In genomic region chr11:63418042-63418776, GRCm38 (mm10) we compare ENCODE assay signal across 27 mouse cellular contexts.
A peak's percentile ranks its signal among the peaks of the same experiment; 100 is the strongest.
DNase-seq lines count a peak whose midpoint lies in the region; ATAC-seq lines count a peak whose summit lies in the region.
"Had no signal": no experiment of that assay in that cellular context is flagged by ENCODE, and none has a peak within 500 bp of the region (broad histone marks: within the 10 kb centered on the region; RNA-seq: fewer than 3 reads in every experiment).

No protein-coding gene starts in this region.

- H3K9ac ChIP-seq in kidney, embryonic 16.5 days (replicated peaks; ENCODE audit: low read length), result no peak overlapping the region
- H3K9ac ChIP-seq in forebrain, embryonic 15.5 days (replicated peaks), result no peak overlapping the region
- H3K9ac ChIP-seq: hindbrain, embryonic 15.5 days; limb, embryonic 15.5 days; liver, embryonic 13.5 days; lung, embryonic 14.5 days; midbrain, embryonic 12.5 days; neural tube, embryonic 13.5 days had no signal

- DNase-seq in heart, embryonic 10.5 days (ENCODE audit: low spot score), result peak; percentile 38
- DNase-seq in heart, adult 11 months, result no peak
- peak; percentile 70 for DNase-seq in kidney, adult 9 months
- DNase-seq in lung, postnatal 14 days, result peak; percentile 19
- no peak for DNase-seq in adrenal gland, postnatal 36 days
- DNase-seq: adrenal gland, adult 2 months; cerebellum, adult 8-10 months; cerebellum, postnatal 36 days; gastrocnemius, postnatal 36 days; heart, postnatal 14 days; liver, embryonic 13.5 days; lung, embryonic 14.5 days; thymus, postnatal 25 days had no signal

- H3K27me3 ChIP-seq in heart, embryonic 10.5 days (ENCODE audit: insufficient read depth, poor library complexity, severe bottlenecking), result peaks cover 13% of the 10 kb centered on the region
- H3K27me3 ChIP-seq in kidney, embryonic 16.5 days (ENCODE audit: insufficient read depth, low read length), result no peaks in the 10 kb centered on the region
- peaks cover 21% of the 10 kb centered on the region; the same call in 1 of the 2 replicates for H3K27me3 ChIP-seq in forebrain, embryonic 15.5 days
- H3K27me3 ChIP-seq: midbrain, embryonic 12.5 days; neural tube, embryonic 13.5 days had no signal

- no peaks in the 10 kb centered on the region for H3K36me3 ChIP-seq in heart, embryonic 10.5 days
- H3K36me3 ChIP-seq in kidney, embryonic 16.5 days (ENCODE audit: insufficient read depth, low read length), result no peaks in the 10 kb centered on the region
- no peaks in the 10 kb centered on the region for H3K36me3 ChIP-seq in forebrain, embryonic 15.5 days
- H3K36me3 ChIP-seq: hindbrain, embryonic 10.5 days; hindbrain, embryonic 15.5 days; limb, embryonic 10.5 days; limb, embryonic 15.5 days; liver, embryonic 13.5 days; midbrain, embryonic 12.5 days; neural tube, embryonic 13.5 days had no signal

- H3K4me1 ChIP-seq in heart, embryonic 10.5 days, result no peaks in the 10 kb centered on the region
- peaks cover 2% of the 10 kb centered on the region for H3K4me1 ChIP-seq in kidney, embryonic 16.5 days (ENCODE audit: insufficient read depth, low read length)
- H3K4me1 ChIP-seq in forebrain, embryonic 15.5 days, result peaks cover 1% of the 10 kb centered on the region
- H3K4me1 ChIP-seq: hindbrain, embryonic 15.5 days; liver, embryonic 13.5 days; megakaryocyte, embryonic 14.5 days had no signal

- H3K27ac ChIP-seq in heart, embryonic 10.5 days, result no peak overlapping the region
- H3K27ac ChIP-seq in kidney, embryonic 16.5 days (ENCODE audit: low read length), result no peak overlapping the region
- no peak overlapping the region for H3K27ac ChIP-seq in forebrain, embryonic 15.5 days (replicated peaks)
- H3K27ac ChIP-seq: hindbrain, embryonic 10.5 days; hindbrain, embryonic 15.5 days; kidney, postnatal 0 days; limb, embryonic 10.5 days; limb, embryonic 15.5 days; liver, embryonic 13.5 days; midbrain, embryonic 12.5 days; neural tube, embryonic 13.5 days had no signal

- H3K9me3 ChIP-seq in heart, embryonic 10.5 days, result no peaks in the 10 kb centered on the region
- H3K9me3 ChIP-seq in kidney, embryonic 16.5 days (ENCODE audit: low read length), result no peaks in the 10 kb centered on the region
- no peaks in the 10 kb centered on the region for H3K9me3 ChIP-seq in forebrain, embryonic 15.5 days
- H3K9me3 ChIP-seq: hindbrain, embryonic 10.5 days; hindbrain, embryonic 15.5 days; limb, embryonic 10.5 days; limb, embryonic 15.5 days; liver, embryonic 13.5 days; midbrain, embryonic 12.5 days; neural tube, embryonic 13.5 days had no signal

- H3K4me3 ChIP-seq in heart, embryonic 10.5 days, result no peak overlapping the region
- H3K4me3 ChIP-seq in kidney, embryonic 16.5 days (ENCODE audit: low read length), result no peak overlapping the region
- no peak overlapping the region for H3K4me3 ChIP-seq in forebrain, embryonic 15.5 days
- H3K4me3 ChIP-seq: hindbrain, embryonic 10.5 days; hindbrain, embryonic 15.5 days; limb, embryonic 10.5 days; limb, embryonic 15.5 days; liver, embryonic 13.5 days; megakaryocyte, embryonic 14.5 days; midbrain, embryonic 12.5 days; neural tube, embryonic 13.5 days had no signal

- no peak for ATAC-seq in kidney, embryonic 16.5 days (ENCODE audit: low FRiP score, low TSS enrichment)
- ATAC-seq in megakaryocyte progenitor cell, adult 5-6 weeks (replicated peaks; ENCODE audit: poor library complexity), result peak; percentile 63
- ATAC-seq in forebrain, embryonic 15.5 days (replicated peaks), result no peak
- ATAC-seq: activated CD4-positive, CD25-positive, alpha-beta regulatory T cell, adult 4 months; forebrain, embryonic 14.5 days; inflammation-experienced regulatory T-cells, adult 6 months had no signal

- 67% methylated on average over 5 of the region's 5 CpGs for WGBS in heart, embryonic 10.5 days
- 61% methylated on average over 5 of the region's 5 CpGs for WGBS in kidney, embryonic 16.5 days
- 86% methylated on average over 5 of the region's 5 CpGs for WGBS in forebrain, embryonic 15.5 days

- no peak overlapping the region for H3K4me2 ChIP-seq in kidney, embryonic 16.5 days (replicated peaks; ENCODE audit: low read depth, low read length)
- no peak overlapping the region for H3K4me2 ChIP-seq in forebrain, embryonic 15.5 days (replicated peaks)
- H3K4me2 ChIP-seq: hindbrain, embryonic 15.5 days; limb, embryonic 15.5 days; liver, embryonic 13.5 days; lung, embryonic 14.5 days; midbrain, embryonic 12.5 days; neural tube, embryonic 13.5 days had no signal

Comparison
In these comparisons a context has a peak if more than half of its experiments do, and no peak if none do; other contexts are left out.
1. DNase-seq: peak in heart, embryonic 10.5 days (single experiment), kidney, adult 9 months (single experiment) and lung, postnatal 14 days (single experiment); none in heart, adult 11 months (single experiment) and adrenal gland, postnatal 36 days (0 of 2).